In the genomic region with DNA sequence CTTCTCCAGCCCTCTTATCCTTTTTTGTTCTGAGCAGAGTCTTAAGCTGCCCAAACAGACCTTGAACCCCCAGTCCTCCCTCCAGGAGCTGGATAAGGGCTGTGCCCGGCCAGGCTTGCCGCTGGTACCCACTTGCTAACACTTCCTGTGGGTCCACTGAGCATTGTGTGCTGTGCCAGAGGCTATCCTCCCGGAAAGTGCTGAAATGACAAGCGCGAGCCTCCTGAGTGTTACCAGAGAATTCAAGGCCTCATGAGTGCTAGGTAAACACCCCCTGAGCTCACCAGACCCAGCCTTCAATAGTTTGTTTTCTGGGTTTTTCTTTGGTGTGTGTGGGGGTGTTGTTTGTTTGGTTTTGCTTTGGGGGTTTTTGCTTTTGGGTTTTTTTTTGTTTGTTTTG, we compare ENCODE assay signal across 26 mouse cellular contexts. TPM values are rescaled to one million over a fixed set of nuclear protein-coding genes. Genes with fewer than 3 reads are reported as not detected.
A peak's percentile ranks its signal among the peaks of the same experiment; 100 is the strongest.
DNase-seq lines count a peak whose midpoint lies in the region; ATAC-seq and TF ChIP-seq lines count a peak whose summit lies in the region.
"Had no signal": no experiment of that assay in that cellular context is flagged by ENCODE, and none has a peak within 500 bp of the region (broad histone marks: within the 10 kb centered on the region; RNA-seq: fewer than 3 reads in every experiment).

No protein-coding gene starts in this region.

- no peak for TF ChIP-seq CTCF in lung, embryonic 14.5 days (IDR thresholded peaks at IDR 0.05; ENCODE audit: low read depth)

- H3K4me3 ChIP-seq in lung, embryonic 14.5 days (ENCODE audit: low read depth, low read length): no peak overlapping the region
- H3K4me3 ChIP-seq: forebrain, embryonic 13.5 days; heart, adult 2 months; heart, embryonic 15.5 days had no signal

- peak overlapping the region; percentile 79 for H3K27ac ChIP-seq in lung, embryonic 14.5 days (ENCODE audit: low read depth)
- H3K27ac ChIP-seq: forebrain, embryonic 13.5 days; heart, adult 2 months; heart, embryonic 15.5 days; hindbrain, embryonic 14.5 days had no signal

- H3K4me1 ChIP-seq in lung, embryonic 14.5 days (ENCODE audit: insufficient read depth): peaks cover 14% of the 10 kb centered on the region

- H3K36me3 ChIP-seq in lung, embryonic 14.5 days (ENCODE audit: insufficient read depth): no peaks in the 10 kb centered on the region
- H3K36me3 ChIP-seq: G1E; heart, embryonic 15.5 days had no signal

- no peaks in the 10 kb centered on the region for H3K9me3 ChIP-seq in lung, embryonic 14.5 days (ENCODE audit: low read depth, low read length)
- H3K9me3 ChIP-seq: forebrain, embryonic 13.5 days; G1E; heart, embryonic 15.5 days had no signal

- WGBS in lung, embryonic 14.5 days: 30% methylated on average over 5 of the region's 5 CpGs

- no peak overlapping the region for H3K4me2 ChIP-seq in lung, embryonic 14.5 days
- H3K4me2 ChIP-seq: forebrain, embryonic 13.5 days; heart, embryonic 11.5 days; heart, embryonic 15.5 days; hindbrain, embryonic 14.5 days had no signal

- ATAC-seq in lung, embryonic 14.5 days (ENCODE audit: insufficient read depth): no peak
- ATAC-seq: CD4-positive, CD25-positive, alpha-beta regulatory T cell, adult 4 months; forebrain, embryonic 13.5 days; forebrain, postnatal 0 days had no signal

- peak; percentile 35 for DNase-seq in embryo, embryonic 10 days (ENCODE audit: low spot score)
- DNase-seq in embryo, embryonic 9.5 days (ENCODE audit: extremely low spot score): no peak
- peak; percentile 57 for DNase-seq in lung, embryonic 14.5 days
- no peak for DNase-seq in lung, postnatal 25 days (ENCODE audit: low spot score)
- DNase-seq in lung, postnatal 10 days: peak; percentile 11
- no peak for DNase-seq in lung, postnatal 14 days
- DNase-seq in ovary, postnatal 36 days (ENCODE audit: low spot score): peak; percentile 23
- DNase-seq in ovary, postnatal 10 days (ENCODE audit: low spot score): no peak
- DNase-seq: adrenal gland, adult 8-10 months; adrenal gland, postnatal 36 days; B cell, adult 2 months; cerebellum, adult 2 months; cerebellum, postnatal 10 days; embryo, embryonic 11 days; forebrain, postnatal 0 days; gastrocnemius, postnatal 14 days; heart, adult 2 months; heart, postnatal 14 days had no signal

- no peak overlapping the region for H3K9ac ChIP-seq in lung, embryonic 14.5 days
- H3K9ac ChIP-seq: forebrain, embryonic 13.5 days; forebrain, postnatal 0 days; heart, embryonic 15.5 days; hindbrain, embryonic 14.5 days had no signal

- peaks cover 22% of the 10 kb centered on the region for H3K27me3 ChIP-seq in lung, embryonic 14.5 days (ENCODE audit: insufficient read depth, low read length)

RNA-seq across cellular contexts. Expression of gene Tac4, which starts 33.9 kb away (rescaled TPM):
- not detected in 2 replicates for polyA plus RNA-seq in lung, embryonic 14.5 days (2014; fragmentation: Nextera tagmentation; extraction: Ambion mirVana)
- polyA plus RNA-seq: CD4-positive, CD25-positive, alpha-beta regulatory T cell, adult 4 months; embryonic facial prominence, embryonic 14.5 days; forebrain, embryonic 13.5 days; forebrain, postnatal 0 days; G1E; gonadal fat pad, adult 2 months; heart, embryonic 15.5 days; hindbrain, embryonic 14.5 days had no signal

Comparison
In these comparisons a context has a peak if more than half of its experiments do, and no peak if none do; other contexts are left out.
1. DNase-seq: peak in embryo, embryonic 10 days (single experiment), lung, embryonic 14.5 days (single experiment), lung, postnatal 10 days (single experiment) and ovary, postnatal 36 days (single experiment); none in embryo, embryonic 9.5 days (single experiment), lung, postnatal 25 days (single experiment), lung, postnatal 14 days (single experiment) and ovary, postnatal 10 days (single experiment).